Mouse (Mus musculus) hindbrain, embryonic 12.5 days (tissue): Measurements from ENCODE around the gene Capn11. TPM values are rescaled to one million over a fixed set of nuclear protein-coding genes. Genes with fewer than 3 reads are reported as not detected.

ENCODE experiments used
- ATAC-seq: fragments of 200-750 bp; cut with Nextera tagmentation; 2 replicates; pipeline ENCODE4 v1.8.0; 2017; ENCODE audit warnings: moderate TSS enrichment; ENCODE audit not compliant: low FRiP score
- H3K27ac ChIP-seq: fragments of 300-500 bp; sonication (generic); 2 replicates; pipeline ENCODE4 v1.5.1; 2016; ENCODE audit warnings: mild to moderate bottlenecking
- H3K27me3 ChIP-seq: fragments of 300-500 bp; sonication (generic); 2 replicates; pipeline ENCODE4 v1.6.1; 2016; ENCODE audit warnings: mild to moderate bottlenecking
- H3K36me3 ChIP-seq: fragments of 300-500 bp; sonication (generic); 2 replicates; pipeline ENCODE4 v1.6.1; 2016; ENCODE audit warnings: mild to moderate bottlenecking
- H3K4me1 ChIP-seq: fragments of 300-500 bp; sonication (generic); 2 replicates; pipeline ENCODE4 v1.6.1; 2016
- H3K4me2 ChIP-seq: fragments of 300-500 bp; sonication (generic); replicated peaks from 2 replicates; pipeline ENCODE4 v1.6.1; 2016; ENCODE audit warnings: mild to moderate bottlenecking
- H3K4me3 ChIP-seq: fragments of 300-500 bp; sonication (generic); 2 replicates; pipeline ENCODE4 v1.5.1; 2016; ENCODE audit warnings: mild to moderate bottlenecking
- H3K9ac ChIP-seq: fragments of 300-500 bp; sonication (generic); 2 replicates; pipeline ENCODE4 v1.6.1; 2016; ENCODE audit warnings: mild to moderate bottlenecking, moderate library complexity
- H3K9me3 ChIP-seq: fragments of 300-500 bp; sonication (generic); replicated peaks from 2 replicates; pipeline ENCODE4 v1.6.1; 2016; ENCODE audit warnings: mild to moderate bottlenecking
- WGBS: fragments of 180-500 bp; shearing (Covaris S2); methylation state at CpG from one replicate; pipeline ENCODE4 v1.1.7; 2016; 5-methylcytosine and 5-hydroxymethylcytosine counted together
- polyA plus RNA-seq: library from polyadenylated mRNA; unstranded; fragments of >200 nt; fragmentation: Nextera tagmentation; extraction: Ambion mirVana; gene quantifications from 2 replicates; pipeline ENCODE4 v1.2.1, GENCODE M21; 2016

Gene Capn11
- polyA plus RNA-seq, 1 experiment from 2014 or later, result 1.4 TPM

- H3K4me2 ChIP-seq, result no peak overlapping the region
- peak; percentile 26 for ATAC-seq
- H3K27me3 ChIP-seq, result no peaks in the 10 kb centered on the region
- H3K4me3 ChIP-seq, result no peak overlapping the region
- WGBS, result 33% methylated on average over 12 of the region's 12 CpGs
- peak overlapping the region; percentile 35 for H3K9ac ChIP-seq
- 0 out of 2 replicates have a peak, but pooled peaks cover 11% of the 10 kb centered on the region for H3K36me3 ChIP-seq
- H3K27ac ChIP-seq, result peak overlapping the region; percentile 35
- H3K4me1 ChIP-seq, result peaks cover 26% of the 10 kb centered on the region
- H3K9me3 ChIP-seq, result no peaks in the 10 kb centered on the region
Observed at GRCm38 (mm10) chr17:45584096-45584896, 74.8 kb downstream of the Capn11 start.

- ATAC-seq, result no peak
- WGBS, result 72% methylated on average over 6 of the region's 6 CpGs
- H3K9ac ChIP-seq, result no peak overlapping the region
- H3K9me3 ChIP-seq, result no peaks in the 10 kb centered on the region
- no peaks in the 10 kb centered on the region for H3K27me3 ChIP-seq
- no peak overlapping the region for H3K4me2 ChIP-seq
- H3K4me3 ChIP-seq, result no peak overlapping the region
- peaks cover 26% of the 10 kb centered on the region for H3K4me1 ChIP-seq
- no peak overlapping the region for H3K27ac ChIP-seq
- 0 out of 2 replicates have a peak, but pooled peaks cover 11% of the 10 kb centered on the region for H3K36me3 ChIP-seq
Observed at GRCm38 (mm10) chr17:45582715-45583355, 76.3 kb downstream of the Capn11 start.

- no peaks in the 10 kb centered on the region for H3K9me3 ChIP-seq
- H3K4me3 ChIP-seq, result no peak overlapping the region
- 0 out of 2 replicates have a peak, but pooled peaks cover 11% of the 10 kb centered on the region for H3K36me3 ChIP-seq
- no peak overlapping the region for H3K27ac ChIP-seq
- H3K4me2 ChIP-seq, result no peak overlapping the region
- peaks cover 26% of the 10 kb centered on the region for H3K4me1 ChIP-seq
- WGBS, result 92% methylated on average over 6 of the region's 6 CpGs
- no peak overlapping the region for H3K9ac ChIP-seq
- no peak for ATAC-seq
- no peaks in the 10 kb centered on the region for H3K27me3 ChIP-seq
Observed at GRCm38 (mm10) chr17:45582188-45582587, 76.9 kb downstream of the Capn11 start.

GRCm38 (mm10) chr17:45581567-45581983 lies 77.5 kb downstream of the Capn11 start:
- Histone ChIP-seq H3K27ac (no peak overlapping the region), H3K4me2 (no peak overlapping the region), H3K9ac (no peak overlapping the region), H3K9me3 (no peaks in the 10 kb centered on the region), H3K27me3 (no peaks in the 10 kb centered on the region), H3K4me3 (no peak overlapping the region), H3K36me3 (0 out of 2 replicates have a peak, but pooled peaks cover 5% of the 10 kb centered on the region), H3K4me1 (peaks cover 26% of the 10 kb centered on the region)
- ATAC-seq, result peak; percentile 36; the same call in 1 of the 2 replicates
- 27% methylated on average over 2 of the region's 2 CpGs for WGBS

- Histone ChIP-seq H3K9ac (no peak overlapping the region), H3K27me3 (no peaks in the 10 kb centered on the region), H3K4me2 (0 out of 2 replicates have a peak overlapping the region, but pooled peaks have one; percentile 4), H3K36me3 (no peaks in the 10 kb centered on the region), H3K27ac (0 out of 2 replicates have a peak overlapping the region, but pooled peaks have one; percentile 40), H3K9me3 (no peaks in the 10 kb centered on the region), H3K4me3 (no peak overlapping the region), H3K4me1 (peaks cover 24% of the 10 kb centered on the region)
- no peak for ATAC-seq
- WGBS, result 45% methylated on average over 12 of the region's 12 CpGs
Observed at GRCm38 (mm10) chr17:45580958-45581477, 78.1 kb downstream of the Capn11 start.

Other genes with a start within 250 kb of the Capn11 start
- 75.2 and 75.9 TPM in 2 replicates for gene Cdc5l, start 225.6 kb downstream of the Capn11 start, polyA plus RNA-seq
- 0.62 and 1.4 TPM in 2 replicates for gene Spats1, start 183.9 kb downstream of the Capn11 start, polyA plus RNA-seq
- 23.0 and 23.4 TPM in 2 replicates for gene Aars2, start 152.5 kb downstream of the Capn11 start, polyA plus RNA-seq
- 2.3 and 3.2 TPM in 2 replicates for gene Tcte1, start 135.9 kb downstream of the Capn11 start, polyA plus RNA-seq
- 12.3 and 13.0 TPM in 2 replicates for gene Tmem151b, start 109.6 kb downstream of the Capn11 start, polyA plus RNA-seq
- 7.0 and 7.7 TPM in 2 replicates for gene Nfkbie, start 103.6 kb downstream of the Capn11 start, polyA plus RNA-seq
- gene Slc35b2, start 95.5 kb downstream of the Capn11 start, polyA plus RNA-seq, result 90.6 and 92.4 TPM in 2 replicates
- gene Hsp90ab1, start 86.1 kb downstream of the Capn11 start, polyA plus RNA-seq, result 1,350 and 1,487 TPM in 2 replicates
- gene Slc29a1, start 59.7 kb downstream of the Capn11 start, polyA plus RNA-seq, result 44.4 and 47.2 TPM in 2 replicates
- 1.6 and 5.0 TPM in 2 replicates for gene Mymx, start 57.2 kb downstream of the Capn11 start, polyA plus RNA-seq
- gene Mrpl14, start 27.0 kb upstream of the Capn11 start, polyA plus RNA-seq, result 98.1 and 110 TPM in 2 replicates
- gene Tmem63b, start 27.6 kb upstream of the Capn11 start, polyA plus RNA-seq, result 102 TPM in 2 replicates
- gene 1600014C23Rik, start 74.5 kb upstream of the Capn11 start, polyA plus RNA-seq, result not detected in 2 replicates